Mouse (Mus musculus) kidney, adult 2 months (tissue): Measurements from ENCODE around the gene Adgrf5. TPM values are rescaled to one million over a fixed set of nuclear protein-coding genes. Genes with fewer than 3 reads are reported as not detected.
A peak's percentile ranks its signal among the peaks of the same experiment; 100 is the strongest.

Source experiments
- DNase-seq: peaks from one replicate; pipeline ENCODE4 v3.0.0; 2021
- H3K27ac ChIP-seq: fragments of 200-500 bp; 2 replicates; pipeline ENCODE4 v1.5.1; 2012; ENCODE audit warnings: low read depth, low read length, control low read depth, inconsistent platforms; ENCODE audit not compliant: insufficient read depth
- H3K27me3 ChIP-seq: fragments of 200-500 bp; replicated peaks from 2 replicates; pipeline ENCODE4 v1.6.1; 2012; ENCODE audit warnings: mild to moderate bottlenecking, moderate library complexity, low read length, inconsistent platforms; ENCODE audit not compliant: control insufficient read depth, insufficient read depth
- H3K36me3 ChIP-seq: fragments of 200-500 bp; 2 replicates; pipeline ENCODE4 v1.6.1; 2012; ENCODE audit warnings: mild to moderate bottlenecking, moderate library complexity, low read length, inconsistent platforms; ENCODE audit not compliant: control insufficient read depth, insufficient read depth
- H3K4me1 ChIP-seq: fragments of 200-500 bp; 2 replicates; pipeline ENCODE4 v1.6.1; 2011; ENCODE audit warnings: low read length; ENCODE audit not compliant: control insufficient read depth, insufficient read depth
- H3K4me3 ChIP-seq: fragments of 200-500 bp; 2 replicates; pipeline ENCODE4 v1.5.1; 2011; ENCODE audit warnings: mild to moderate bottlenecking, low read depth, low read length, control low read depth; ENCODE audit not compliant: insufficient read depth
- CTCF ChIP-seq: fragments of 200-500 bp; conservative IDR thresholded peaks from 2 replicates; pipeline ENCODE4 v1.5.1; 2011; ENCODE audit warnings: low read depth, mild to moderate bottlenecking, control low read depth, low read length, moderate library complexity, mixed read lengths; ENCODE audit not compliant: insufficient read depth, insufficient read length
- POLR2A ChIP-seq: fragments of 200-500 bp; IDR thresholded peaks from one replicate; pipeline ENCODE4 v1.6.1; 2011; ENCODE audit warnings: low read depth, low read length, control low read depth
- WGBS: fragments of 180-500 bp; shearing (Covaris S2); methylation state at CpG from one replicate; pipeline ENCODE4 v1.1.7; 2018; 5-methylcytosine and 5-hydroxymethylcytosine counted together
- polyA plus RNA-seq: library from polyadenylated mRNA; depleted of rRNA; stranded (reverse); fragments of >200 nt; gene quantifications from 2 replicates; pipeline ENCODE4 v1.2.3, GENCODE M21; 2012; rRNA removed

The Adgrf5 gene
- polyA plus RNA-seq: 35.5 and 41.7 TPM in 2 replicates

DNA sequence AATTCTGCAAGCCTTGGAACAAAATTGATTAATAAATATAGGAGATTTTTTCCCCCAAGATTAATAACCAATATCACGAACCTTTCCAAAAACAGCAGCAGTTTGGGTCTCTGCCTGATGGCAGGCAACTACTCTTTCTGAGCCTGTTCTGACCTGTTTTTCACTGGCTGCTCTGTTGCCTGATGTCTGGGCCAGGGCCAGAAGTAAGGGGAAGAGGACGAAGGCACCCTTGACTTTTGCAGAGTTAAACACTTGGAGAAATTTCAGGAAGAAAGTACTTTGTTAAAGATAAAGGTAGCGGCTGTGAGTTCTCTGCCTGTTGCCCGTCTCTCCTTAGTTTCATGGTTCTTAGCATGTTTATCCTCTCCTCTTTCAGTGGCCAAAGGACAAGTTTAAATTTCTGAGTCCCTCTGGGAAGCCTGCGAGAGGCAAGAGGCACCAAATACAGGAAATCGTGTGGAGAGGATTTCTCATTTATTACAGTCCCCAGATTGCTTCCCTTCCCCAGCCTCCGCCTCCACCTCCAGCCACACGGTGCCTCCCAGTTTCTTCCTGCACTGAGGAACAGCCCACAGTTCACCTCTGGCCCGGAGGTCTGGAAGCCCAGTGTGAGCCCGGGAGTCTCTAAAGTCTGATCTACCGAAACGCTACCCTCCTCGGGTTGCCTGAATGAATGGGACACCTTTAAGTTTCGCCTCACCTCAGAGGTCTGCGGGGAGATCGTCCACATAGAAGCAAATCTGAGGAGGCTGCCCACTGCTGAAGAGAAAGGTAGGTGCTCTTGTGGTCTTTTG, at the start of gene Adgrf5:
Adgrf5 (plus strand) TSS at position 626 of the 794 bp plus-strand sequence.
- WGBS: 14% methylated on average over 16 of the region's 16 CpGs
- H3K36me3 ChIP-seq: no peaks in the 10 kb centered on the region; the same call in 1 of the 2 replicates
- peak within 1 kb of the TSS; percentile 60 for H3K4me3 ChIP-seq
- no peaks in the 10 kb centered on the region for H3K27me3 ChIP-seq
- TF ChIP-seq POLR2A (no peak), CTCF (no peak)
- peaks cover 7% of the 10 kb centered on the region; the same call in 1 of the 2 replicates for H3K4me1 ChIP-seq
- DNase-seq: peak; percentile 78
- H3K27ac ChIP-seq: peak within 1 kb of the TSS; percentile 85

DNA sequence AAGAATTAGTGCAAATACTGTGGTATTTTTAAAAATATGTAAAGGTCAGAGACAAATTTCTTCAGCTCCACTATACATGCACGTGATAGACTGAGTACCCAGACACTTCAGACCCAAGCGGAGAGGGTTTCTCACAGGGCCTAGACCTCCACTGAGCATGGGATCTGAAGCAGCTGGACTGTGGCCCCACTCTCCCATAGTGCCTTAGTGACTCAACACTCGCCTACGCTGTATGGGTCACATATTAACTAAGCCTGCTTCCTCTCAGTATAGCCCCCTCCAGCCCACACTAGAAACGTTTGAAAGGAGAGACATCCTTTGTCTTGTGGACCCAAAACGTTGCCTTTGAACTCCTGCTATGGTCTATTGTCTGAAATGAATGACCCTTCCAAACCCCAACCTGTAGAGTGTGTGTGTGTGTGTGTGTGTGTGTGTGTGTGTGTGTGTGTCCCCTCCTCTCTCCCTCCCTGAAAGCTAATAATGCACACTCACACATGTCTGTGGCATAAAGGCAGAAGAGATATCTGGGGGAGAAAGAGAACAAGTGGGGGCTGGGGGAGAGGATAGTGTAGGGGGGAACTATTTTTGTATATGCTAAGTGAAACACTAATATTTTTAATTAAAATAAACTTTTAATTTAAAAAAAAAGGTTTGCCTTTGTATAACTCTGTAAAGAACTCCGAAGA, 34.1 kb upstream of the Adgrf5 start:
- H3K4me1 ChIP-seq: 0 out of 2 replicates have a peak, but pooled peaks cover 4% of the 10 kb centered on the region
- H3K36me3 ChIP-seq: no peaks in the 10 kb centered on the region
- TF ChIP-seq POLR2A: no peak
- no peak for TF ChIP-seq CTCF
- no peak overlapping the region for H3K4me3 ChIP-seq
- peak; percentile 16 for DNase-seq
- H3K27me3 ChIP-seq: no peaks in the 10 kb centered on the region
- 32% methylated on average over 7 of the region's 7 CpGs for WGBS
- H3K27ac ChIP-seq: no peak overlapping the region

DNA sequence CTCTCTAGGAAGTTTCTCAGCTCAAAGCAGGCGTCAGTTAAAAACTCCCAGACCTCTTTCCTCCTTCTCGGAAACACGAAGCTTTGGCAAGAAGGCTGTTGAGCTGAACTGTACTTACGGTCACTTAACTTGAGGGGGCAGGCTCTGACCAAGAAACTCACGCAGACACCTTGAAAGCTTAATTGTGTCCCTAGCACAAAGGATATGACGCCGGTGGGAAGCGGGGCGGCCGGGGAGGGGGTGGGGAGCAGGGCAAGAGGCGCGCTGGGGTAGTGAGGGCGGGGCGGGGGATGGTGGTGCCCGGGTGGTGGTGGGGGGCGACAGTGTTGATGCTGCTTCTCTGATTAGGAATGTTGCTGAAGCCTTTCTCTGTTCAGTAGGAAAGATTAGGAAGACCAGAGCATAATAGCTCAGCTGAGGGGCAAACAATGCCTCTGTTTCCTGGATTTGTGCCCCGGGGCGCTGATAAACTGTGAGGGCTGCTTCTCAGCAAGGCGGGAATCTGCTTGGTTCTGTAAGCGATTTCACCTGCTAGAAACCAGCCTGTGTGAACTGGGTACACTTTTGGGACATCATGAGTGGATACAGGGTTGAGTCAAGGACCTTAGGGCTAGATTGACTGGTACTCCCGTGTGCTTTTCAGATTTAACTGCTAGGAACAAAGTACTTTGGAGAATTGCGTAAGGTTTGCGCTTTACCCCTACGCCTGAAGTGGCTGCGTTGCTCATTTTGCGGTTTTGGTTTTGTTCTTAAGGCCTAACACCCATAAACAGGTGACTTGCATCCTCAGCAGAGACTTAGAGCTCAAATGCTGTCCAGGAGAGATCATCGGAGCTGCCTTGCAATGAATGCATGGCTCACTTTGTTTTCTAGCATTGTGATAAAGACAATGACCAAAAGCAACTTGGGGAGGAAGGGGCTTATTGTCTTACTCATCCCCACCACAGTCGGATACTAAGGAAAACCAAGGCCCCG, 33.2 kb upstream of the Adgrf5 start:
- H3K4me1 ChIP-seq: 0 out of 2 replicates have a peak, but pooled peaks cover 4% of the 10 kb centered on the region
- DNase-seq: peak; percentile 81
- no peak for TF ChIP-seq POLR2A
- peak; percentile 79 for TF ChIP-seq CTCF
- no peak overlapping the region for H3K27ac ChIP-seq
- peak overlapping the region; percentile 36; the same call in 1 of the 2 replicates for H3K4me3 ChIP-seq
- WGBS: 24% methylated on average over 29 of the region's 29 CpGs
- H3K27me3 ChIP-seq: no peaks in the 10 kb centered on the region
- H3K36me3 ChIP-seq: no peaks in the 10 kb centered on the region

- Histone ChIP-seq H3K27ac (no peak overlapping the region), H3K4me1 (0 out of 2 replicates have a peak, but pooled peaks cover 4% of the 10 kb centered on the region), H3K27me3 (no peaks in the 10 kb centered on the region), H3K4me3 (no peak overlapping the region), H3K36me3 (no peaks in the 10 kb centered on the region)
- no peak for DNase-seq
- TF ChIP-seq POLR2A (no peak), CTCF (no peak)
- WGBS: 88% methylated on average over 6 of the region's 6 CpGs
These were observed 32.4 kb upstream of the Adgrf5 start for GRCm38 (mm10) chr17:43327810-43328209.

GRCm38 (mm10) chr17:43329216-43329615, 31.0 kb upstream of the Adgrf5 start:
- Histone ChIP-seq H3K4me1 (0 out of 2 replicates have a peak, but pooled peaks cover 4% of the 10 kb centered on the region), H3K4me3 (no peak overlapping the region), H3K27ac (no peak overlapping the region), H3K36me3 (no peaks in the 10 kb centered on the region), H3K27me3 (no peaks in the 10 kb centered on the region)
- 80% methylated on average over 4 of the region's 4 CpGs for WGBS
- no peak for TF ChIP-seq CTCF
- no peak for TF ChIP-seq POLR2A
- DNase-seq: no peak

DNA sequence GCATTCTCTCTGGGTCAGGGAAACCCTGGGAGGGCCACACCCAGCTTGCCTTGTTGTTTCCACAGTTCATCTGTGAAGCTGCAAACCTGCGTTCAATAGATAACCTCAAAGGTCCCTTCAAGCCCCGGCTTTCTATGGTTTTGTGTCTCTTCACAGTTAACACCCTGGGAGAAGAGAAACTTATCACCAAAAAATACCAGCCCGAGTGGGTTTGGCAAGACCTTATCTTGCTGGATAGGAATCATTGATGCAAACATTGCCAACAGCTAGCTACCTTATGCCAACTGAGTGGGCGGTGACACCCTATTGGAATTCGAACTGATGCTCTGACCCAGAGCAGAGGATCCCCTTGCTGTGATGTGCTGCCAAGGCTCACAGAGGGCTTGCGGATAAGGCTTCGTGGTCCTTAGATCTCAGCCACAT, 30.5 kb upstream of the Adgrf5 start:
- DNase-seq: no peak
- Histone ChIP-seq H3K27me3 (no peaks in the 10 kb centered on the region), H3K36me3 (no peaks in the 10 kb centered on the region), H3K4me1 (0 out of 2 replicates have a peak, but pooled peaks cover 4% of the 10 kb centered on the region), H3K4me3 (no peak overlapping the region), H3K27ac (no peak overlapping the region)
- TF ChIP-seq CTCF: no peak
- TF ChIP-seq POLR2A: no peak
- WGBS: 75% methylated on average over 7 of the region's 7 CpGs
